In genomic region chr8:84976031-84976762, GRCm38 (mm10) we compare ENCODE assay signal across 8 mouse cellular contexts. TPM values are rescaled to one million over a fixed set of nuclear protein-coding genes. Genes with fewer than 3 reads are reported as not detected.
DNase-seq lines count a peak whose midpoint lies in the region; ATAC-seq lines count a peak whose summit lies in the region.

No protein-coding gene starts in this region.

- H3K9me3 ChIP-seq in forebrain, embryonic 10.5 days, result no peaks in the 10 kb centered on the region
- H3K9me3 ChIP-seq in heart, embryonic 15.5 days (replicated peaks), result no peaks in the 10 kb centered on the region
- no peaks in the 10 kb centered on the region for H3K9me3 ChIP-seq in liver, embryonic 13.5 days (replicated peaks)
- no peaks in the 10 kb centered on the region for H3K9me3 ChIP-seq in stomach, embryonic 15.5 days

- H3K4me2 ChIP-seq in heart, embryonic 15.5 days, result peak overlapping the region; percentile 97
- H3K4me2 ChIP-seq in liver, embryonic 13.5 days, result peak overlapping the region; percentile 99
- peak overlapping the region; percentile 99 for H3K4me2 ChIP-seq in stomach, embryonic 15.5 days

- peaks cover 41% of the 10 kb centered on the region for H3K36me3 ChIP-seq in forebrain, embryonic 10.5 days (replicated peaks)
- H3K36me3 ChIP-seq in heart, embryonic 15.5 days, result peaks cover 28% of the 10 kb centered on the region
- peaks cover 41% of the 10 kb centered on the region for H3K36me3 ChIP-seq in liver, embryonic 13.5 days
- H3K36me3 ChIP-seq in stomach, embryonic 15.5 days, result peaks cover 8% of the 10 kb centered on the region

- peak overlapping the region; percentile 68 for H3K4me3 ChIP-seq in forebrain, embryonic 10.5 days
- H3K4me3 ChIP-seq in heart, embryonic 15.5 days, result peak overlapping the region; percentile 66
- H3K4me3 ChIP-seq in liver, embryonic 13.5 days (replicated peaks), result peak overlapping the region; percentile 76
- H3K4me3 ChIP-seq in stomach, embryonic 15.5 days (replicated peaks), result peak overlapping the region; percentile 67

- H3K27ac ChIP-seq in forebrain, embryonic 10.5 days, result peak overlapping the region; percentile 79
- H3K27ac ChIP-seq in heart, embryonic 15.5 days, result peak overlapping the region; percentile 91
- peak overlapping the region; percentile 99 for H3K27ac ChIP-seq in liver, embryonic 13.5 days
- H3K27ac ChIP-seq in stomach, embryonic 15.5 days, result peak overlapping the region; percentile 95

- WGBS in forebrain, embryonic 10.5 days, result under 1% methylated on average over 61 of the region's 61 CpGs
- under 1% methylated on average over 58 of the region's 61 CpGs for WGBS in heart, embryonic 15.5 days
- WGBS in liver, embryonic 13.5 days (ENCODE audit: insufficient replicate concordance), result under 1% methylated on average over 61 of the region's 61 CpGs
- under 1% methylated on average over 59 of the region's 61 CpGs for WGBS in stomach, embryonic 15.5 days

- peaks cover 70% of the 10 kb centered on the region for H3K4me1 ChIP-seq in forebrain, embryonic 10.5 days
- peaks cover 58% of the 10 kb centered on the region for H3K4me1 ChIP-seq in heart, embryonic 15.5 days (replicated peaks)
- peaks cover 99% of the 10 kb centered on the region for H3K4me1 ChIP-seq in liver, embryonic 13.5 days (replicated peaks)
- peaks cover 51% of the 10 kb centered on the region for H3K4me1 ChIP-seq in stomach, embryonic 15.5 days

- peak; percentile 92 for DNase-seq in c-Kit-positive CD71-negative TER-119-negative erythroid progenitor cells, embryonic 14.5 days (ENCODE audit: low read depth)
- peak; percentile 95 for DNase-seq in forebrain, embryonic 10.5 days (ENCODE audit: extremely low spot score, low spot score)
- DNase-seq in kidney, postnatal 14 days, result peak; percentile 98
- DNase-seq in liver, embryonic 13.5 days, result peak; percentile 91
- DNase-seq in natural killer cell, adult 2 months (ENCODE audit: low spot score in 2 of 2), result peak; percentile 96 to 98

- peaks cover 46% of the 10 kb centered on the region for H3K27me3 ChIP-seq in forebrain, embryonic 10.5 days (ENCODE audit: poor library complexity, severe bottlenecking)
- no peaks in the 10 kb centered on the region for H3K27me3 ChIP-seq in heart, embryonic 15.5 days
- H3K27me3 ChIP-seq in liver, embryonic 13.5 days, result no peaks in the 10 kb centered on the region
- no peaks in the 10 kb centered on the region for H3K27me3 ChIP-seq in stomach, embryonic 15.5 days (replicated peaks)

- peak; percentile 51 for ATAC-seq in CD4-positive, CD25-positive, alpha-beta regulatory T cell, adult 4 months
- peak; percentile 80 for ATAC-seq in heart, embryonic 15.5 days (replicated peaks; ENCODE audit: insufficient number of reproducible peaks, insufficient read depth, low FRiP score, low read depth)
- peak; percentile 75 for ATAC-seq in liver, embryonic 13.5 days (ENCODE audit: low read depth)
- ATAC-seq in stomach, embryonic 15.5 days (ENCODE audit: insufficient read depth, low FRiP score, low read depth), result peak; percentile 75

- peak overlapping the region; percentile 79 for H3K9ac ChIP-seq in heart, embryonic 15.5 days
- H3K9ac ChIP-seq in liver, embryonic 13.5 days, result peak overlapping the region; percentile 96
- peak overlapping the region; percentile 82; the same call in 1 of the 2 replicates for H3K9ac ChIP-seq in stomach, embryonic 15.5 days

RNA-seq across cellular contexts. Expression of gene Junb, which starts 2.3 kb away (rescaled TPM):
- 10 to 100 TPM; 18.9 to 29.4 TPM for polyA plus RNA-seq in CD4-positive, CD25-positive, alpha-beta regulatory T cell, adult 4 months (2017; shearing (Covaris generic))
- polyA plus RNA-seq in forebrain, embryonic 10.5 days (2016; fragmentation: Nextera tagmentation; extraction: Ambion mirVana), result 3.8 and 4.0 TPM in 2 replicates
- 11.0 and 16.6 TPM in 2 replicates for polyA plus RNA-seq in heart, embryonic 15.5 days (2015; fragmentation: Nextera tagmentation; extraction: Ambion mirVana)
- 12.2 and 15.3 TPM in 2 replicates for polyA plus RNA-seq in liver, embryonic 13.5 days (2015; fragmentation: Nextera tagmentation; extraction: Ambion mirVana)
- 33.4 and 49.6 TPM in 2 replicates for polyA plus RNA-seq in stomach, embryonic 15.5 days (2015; fragmentation: Nextera tagmentation; extraction: Ambion mirVana)

RNA-seq across cellular contexts. Expression of gene Rnaseh2a, which starts 6.6 kb away (rescaled TPM):
- polyA plus RNA-seq in CD4-positive, CD25-positive, alpha-beta regulatory T cell, adult 4 months (2017; shearing (Covaris generic)), result 100 to 1,000 TPM in 1 of 2 experiments, 10 to 100 TPM in 1; 78.9 to 109 TPM
- 163 and 173 TPM in 2 replicates for polyA plus RNA-seq in forebrain, embryonic 10.5 days (2016; fragmentation: Nextera tagmentation; extraction: Ambion mirVana)
- polyA plus RNA-seq in heart, embryonic 15.5 days (2015; fragmentation: Nextera tagmentation; extraction: Ambion mirVana), result 62.9 and 83.7 TPM in 2 replicates
- polyA plus RNA-seq in liver, embryonic 13.5 days (2015; fragmentation: Nextera tagmentation; extraction: Ambion mirVana), result 130 TPM in 2 replicates
- 112 and 113 TPM in 2 replicates for polyA plus RNA-seq in stomach, embryonic 15.5 days (2015; fragmentation: Nextera tagmentation; extraction: Ambion mirVana)

RNA-seq across cellular contexts. Expression of gene Prdx2, which starts 6.8 kb away (rescaled TPM):
- 100 to 1,000 TPM; 213 to 298 TPM for polyA plus RNA-seq in CD4-positive, CD25-positive, alpha-beta regulatory T cell, adult 4 months (2017; shearing (Covaris generic))
- 1,199 and 1,255 TPM in 2 replicates for polyA plus RNA-seq in forebrain, embryonic 10.5 days (2016; fragmentation: Nextera tagmentation; extraction: Ambion mirVana)
- 596 and 644 TPM in 2 replicates for polyA plus RNA-seq in heart, embryonic 15.5 days (2015; fragmentation: Nextera tagmentation; extraction: Ambion mirVana)
- 1,982 and 2,114 TPM in 2 replicates for polyA plus RNA-seq in liver, embryonic 13.5 days (2015; fragmentation: Nextera tagmentation; extraction: Ambion mirVana)
- 637 and 677 TPM in 2 replicates for polyA plus RNA-seq in stomach, embryonic 15.5 days (2015; fragmentation: Nextera tagmentation; extraction: Ambion mirVana)

RNA-seq across cellular contexts. Expression of gene Gm49661, which starts 7.0 kb away (rescaled TPM):
- polyA plus RNA-seq in CD4-positive, CD25-positive, alpha-beta regulatory T cell, adult 4 months (2017; shearing (Covaris generic)), result not detected
- not detected in 2 replicates for polyA plus RNA-seq in forebrain, embryonic 10.5 days (2016; fragmentation: Nextera tagmentation; extraction: Ambion mirVana)
- polyA plus RNA-seq in heart, embryonic 15.5 days (2015; fragmentation: Nextera tagmentation; extraction: Ambion mirVana), result not detected in 2 replicates
- not detected in 2 replicates for polyA plus RNA-seq in liver, embryonic 13.5 days (2015; fragmentation: Nextera tagmentation; extraction: Ambion mirVana)
- polyA plus RNA-seq in stomach, embryonic 15.5 days (2015; fragmentation: Nextera tagmentation; extraction: Ambion mirVana), result not detected in 2 replicates

RNA-seq across cellular contexts. Expression of gene Hook2, which starts 14.2 kb away (rescaled TPM):
- 1 to 10 TPM; 4.2 to 5.6 TPM for polyA plus RNA-seq in CD4-positive, CD25-positive, alpha-beta regulatory T cell, adult 4 months (2017; shearing (Covaris generic))
- 18.3 and 19.0 TPM in 2 replicates for polyA plus RNA-seq in forebrain, embryonic 10.5 days (2016; fragmentation: Nextera tagmentation; extraction: Ambion mirVana)
- 5.3 and 8.8 TPM in 2 replicates for polyA plus RNA-seq in heart, embryonic 15.5 days (2015; fragmentation: Nextera tagmentation; extraction: Ambion mirVana)
- 7.2 and 7.4 TPM in 2 replicates for polyA plus RNA-seq in liver, embryonic 13.5 days (2015; fragmentation: Nextera tagmentation; extraction: Ambion mirVana)
- polyA plus RNA-seq in stomach, embryonic 15.5 days (2015; fragmentation: Nextera tagmentation; extraction: Ambion mirVana), result 46.3 and 51.1 TPM in 2 replicates

Comparison
In these comparisons a context has a peak if more than half of its experiments do, and no peak if none do; other contexts are left out.
1. Peak in every context shown above with its lines: DNase-seq, ATAC-seq, H3K4me3 ChIP-seq and H3K27ac ChIP-seq.